Mouse (Mus musculus) right cerebral cortex, postnatal 4 days (tissue): Measurements from ENCODE around the gene Dbr1.
A peak's percentile ranks its signal among the peaks of the same experiment; 100 is the strongest.

Experiments
- DNase-seq: peaks from one replicate; pipeline ENCODE4 v3.0.0-alpha.2; 2022

Gene Dbr1

DNA sequence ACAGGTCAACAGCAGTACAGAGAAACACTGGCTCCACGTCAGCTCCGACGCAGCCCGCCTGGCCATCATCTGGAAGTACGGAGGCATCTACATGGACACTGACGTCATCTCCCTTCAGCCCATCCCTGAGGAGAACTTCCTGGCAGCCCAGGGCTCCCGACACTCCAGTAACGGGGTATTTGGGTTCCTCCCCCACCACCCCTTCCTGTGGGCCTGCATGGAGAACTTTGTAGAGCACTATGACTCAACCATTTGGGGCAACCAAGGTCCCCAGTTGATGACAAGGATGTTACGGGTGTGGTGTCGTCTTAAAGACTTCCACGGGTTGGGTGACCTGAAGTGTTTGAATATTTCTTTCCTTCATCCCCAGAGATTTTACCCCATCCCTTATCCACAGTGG, 44.6 kb downstream of the Dbr1 start:
- DNase-seq, result no peak

DNA sequence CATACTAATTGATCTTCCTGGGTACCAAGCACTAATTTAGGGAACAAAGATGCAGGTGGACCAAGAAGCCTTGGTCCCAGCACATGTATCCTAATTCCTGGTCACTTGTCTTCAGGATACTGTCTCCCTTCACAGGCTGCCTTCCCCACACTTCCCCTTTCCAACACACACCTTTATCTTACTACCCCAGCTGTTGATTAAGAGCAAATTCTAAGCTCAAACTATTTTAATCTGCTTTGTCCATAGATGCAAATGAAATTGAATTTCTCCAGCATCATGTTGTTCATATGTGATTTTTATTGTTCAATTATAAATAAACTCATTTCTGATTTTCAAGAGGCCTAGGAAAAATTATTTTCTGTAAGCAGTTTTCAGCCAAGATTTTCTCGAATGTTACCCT, 46.4 kb downstream of the Dbr1 start:
- no peak for DNase-seq

DNA sequence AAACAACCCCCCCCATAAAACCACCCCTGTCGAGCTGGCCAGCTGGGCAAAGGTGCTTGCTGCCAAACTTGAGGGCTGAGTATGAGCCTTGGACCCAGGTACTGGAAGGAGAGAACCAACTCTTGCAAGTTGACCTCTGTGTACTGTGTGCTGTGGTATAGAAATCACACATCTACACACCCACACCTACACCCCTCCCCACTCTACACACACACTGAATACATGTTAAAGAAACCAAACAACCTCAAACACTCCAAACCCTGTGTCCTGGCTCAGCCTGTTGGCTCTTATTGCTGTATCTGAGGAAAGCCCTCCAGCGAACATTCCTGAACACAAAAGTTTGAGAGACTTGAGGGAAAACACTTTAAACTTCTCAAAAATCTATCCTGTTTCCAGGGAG, 47.4 kb downstream of the Dbr1 start:
- no peak for DNase-seq

DNA sequence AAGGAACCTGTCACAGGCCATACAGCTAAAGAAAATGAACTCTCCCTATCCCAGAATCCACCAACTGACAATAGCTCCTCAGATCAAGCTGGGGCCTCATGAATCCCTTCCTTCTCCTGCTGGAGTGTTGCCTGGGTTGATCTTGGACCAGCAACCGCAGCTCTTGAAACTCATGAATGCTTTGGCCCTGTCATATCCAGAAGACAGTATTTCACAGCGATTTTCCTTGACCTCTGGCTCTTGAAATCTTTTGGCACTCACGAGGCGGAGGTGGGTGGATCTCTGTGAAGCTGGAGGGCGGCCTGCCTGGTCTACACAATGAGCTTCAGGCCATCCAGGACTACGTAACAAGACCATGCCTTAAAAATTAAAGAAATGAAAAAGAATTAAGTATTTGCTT, 48.5 kb downstream of the Dbr1 start:
- DNase-seq, result no peak

DNA sequence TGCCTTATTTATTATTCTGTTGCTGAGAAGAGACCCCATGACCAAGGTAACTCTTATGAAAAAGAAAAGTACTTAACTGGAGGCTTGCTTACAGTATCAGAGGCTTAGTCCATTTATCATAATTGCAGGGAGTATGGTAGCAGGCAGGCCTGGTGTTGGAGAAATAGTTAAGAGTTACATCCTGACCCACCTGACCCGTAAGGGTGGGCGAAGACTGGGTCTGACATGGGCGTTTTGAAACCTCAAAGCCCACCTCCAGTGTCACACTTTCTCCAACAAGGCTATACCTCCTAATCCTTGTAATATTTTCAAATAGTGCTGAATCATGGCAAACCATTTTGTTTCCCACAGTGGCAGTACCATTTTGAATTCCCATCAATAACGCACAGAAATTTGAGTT, 53.0 kb downstream of the Dbr1 start:
- no peak for DNase-seq

DNA sequence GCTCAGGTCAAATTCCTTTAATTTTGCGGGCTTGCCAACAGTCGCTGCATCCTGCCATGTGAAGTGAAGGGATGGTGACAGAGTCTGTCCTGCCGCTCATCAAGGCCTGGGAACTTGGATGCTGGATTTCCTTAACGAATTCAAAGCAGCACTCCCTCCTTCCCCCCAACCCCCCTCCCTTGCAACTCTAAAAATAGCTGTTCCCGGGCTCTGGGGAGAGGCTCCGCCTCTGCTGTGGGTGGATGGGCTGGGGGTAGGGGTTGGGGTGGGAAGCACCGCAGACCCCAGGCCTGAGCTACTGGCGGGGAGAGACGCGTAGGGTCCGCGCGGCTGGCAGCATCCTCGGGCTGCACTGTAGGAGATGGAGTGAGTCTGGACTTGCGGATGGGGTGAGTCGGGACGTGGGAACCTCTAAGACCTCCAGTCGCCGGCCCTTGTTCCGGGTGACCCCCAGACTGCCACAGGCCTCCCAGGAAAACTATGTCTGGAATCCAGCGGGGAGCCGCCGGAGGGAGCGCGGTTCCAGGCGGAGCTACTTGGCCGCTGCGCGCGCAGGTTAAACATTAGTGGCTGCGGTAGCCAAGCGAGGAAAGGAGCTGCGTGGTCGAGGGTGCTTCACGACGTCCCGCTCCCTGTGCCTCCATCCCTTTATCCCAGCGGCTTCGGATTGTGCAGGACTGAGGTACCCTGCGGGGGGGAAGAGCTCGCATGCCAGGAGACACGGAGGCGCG, 53.8 kb downstream of the Dbr1 start, which contains the start of gene Dzip1l:
Dzip1l (plus strand) TSS at position 216 of the 731 bp plus-strand sequence.
- DNase-seq, result peak; percentile 80

DNA sequence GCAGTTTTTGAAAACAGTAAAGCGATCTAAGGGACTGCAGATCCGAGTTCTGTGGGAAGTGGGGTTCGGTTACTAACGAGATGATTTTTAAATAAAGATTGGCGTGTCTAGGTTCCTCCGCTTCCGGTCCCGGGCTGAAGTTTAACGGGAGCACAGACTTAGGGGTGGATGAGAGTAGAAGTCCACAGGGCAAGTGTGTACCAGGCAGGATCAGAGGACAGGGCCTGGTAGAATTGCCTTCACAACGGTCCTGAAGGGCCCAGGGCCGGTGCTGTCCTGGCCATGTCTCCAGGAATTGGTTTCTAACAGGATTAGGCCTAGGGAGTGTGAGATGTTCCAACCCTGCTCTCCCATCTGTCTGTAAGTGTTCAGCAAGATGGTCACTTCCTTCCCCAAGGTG, 54.5 kb downstream of the Dbr1 start:
- DNase-seq, result no peak

DNA sequence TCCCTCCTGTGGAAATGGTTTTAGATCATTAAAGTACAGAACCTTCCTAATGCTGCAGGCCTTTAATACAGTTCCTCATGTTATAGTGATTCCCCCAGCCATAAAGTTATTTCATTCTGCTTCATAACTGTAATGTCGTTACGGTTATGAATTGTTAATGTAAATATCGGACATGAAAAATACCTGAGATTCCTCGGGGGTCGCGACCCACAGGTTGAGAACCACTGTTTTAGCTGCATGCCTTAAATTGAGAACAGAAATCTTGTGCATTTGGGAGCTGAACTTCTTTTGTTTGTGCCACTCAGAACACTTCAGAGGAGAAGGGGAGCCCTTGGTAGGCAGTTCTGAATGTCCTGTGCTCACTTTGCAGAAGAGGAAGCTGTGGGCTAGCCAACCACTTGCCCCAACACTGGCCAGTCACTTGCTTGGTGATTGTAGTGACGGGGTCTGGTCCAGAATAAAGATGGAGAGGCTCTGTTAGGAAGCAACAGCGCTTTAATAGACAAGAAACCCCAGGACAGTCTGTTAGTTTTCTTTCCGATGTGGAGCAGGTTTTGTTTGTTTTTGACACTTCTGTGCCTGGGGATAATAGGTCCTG, 55.0 kb downstream of the Dbr1 start:
- no peak for DNase-seq

DNA sequence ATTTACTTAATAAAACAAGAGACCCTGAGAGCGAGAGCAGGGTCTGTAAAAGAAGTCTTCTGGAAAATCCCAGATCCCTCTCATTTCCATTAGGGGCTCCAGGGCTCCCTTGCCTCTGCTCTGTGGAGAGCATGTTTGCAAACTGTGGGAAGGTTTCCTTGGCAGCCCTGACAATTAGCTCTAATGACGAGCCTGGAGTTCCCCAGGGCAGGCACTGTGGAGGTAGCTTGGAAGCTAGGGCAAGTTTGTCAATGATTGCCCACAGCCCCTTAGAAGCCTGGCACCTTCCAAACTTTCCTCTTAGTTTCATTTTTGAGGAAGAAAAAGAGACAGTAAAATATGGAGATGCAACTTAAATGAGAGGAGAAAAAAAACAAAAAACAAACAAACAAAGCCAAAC, 56.2 kb downstream of the Dbr1 start:
- DNase-seq, result peak; percentile 9

DNA sequence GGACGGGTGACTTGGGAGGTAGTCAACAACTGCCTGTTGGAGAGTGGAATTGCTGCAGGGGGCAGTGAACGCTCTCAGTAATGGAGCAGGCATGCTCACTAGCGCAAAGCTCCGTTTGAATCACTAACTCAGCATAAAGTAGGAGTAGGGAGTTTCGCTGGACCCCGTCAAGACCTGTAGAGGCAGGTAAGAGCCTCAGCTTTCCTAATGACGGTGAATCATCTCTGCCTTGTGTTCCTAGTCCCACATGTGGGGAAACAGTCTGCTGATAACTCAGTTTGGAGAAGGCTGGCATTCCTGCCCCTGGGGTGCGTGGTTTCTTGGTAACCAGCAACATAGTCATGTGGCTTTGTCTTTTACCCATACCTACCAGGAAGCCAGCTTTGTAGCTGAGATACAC, 56.7 kb downstream of the Dbr1 start:
- DNase-seq, result peak; percentile 6
